Mouse (Mus musculus): ENCODE data around the gene Ces1f.

- no peak for TF ChIP-seq CTCF (IDR thresholded peaks at IDR 0.05; ENCODE audit: borderline replicate concordance, extremely low read depth, insufficient read depth, insufficient read length)
- no peak for TF ChIP-seq POLR2A (IDR thresholded peaks at IDR 0.05; ENCODE audit: borderline replicate concordance, extremely low read depth, insufficient read depth, insufficient read length, poor library complexity, severe bottlenecking)
These were observed 43.9 kb downstream of the Ces1f start for GRCm38 (mm10) chr8:93235681-93236080.
